Mouse (Mus musculus) lung, postnatal 0 days (tissue): ENCODE measurements at regions not wholly inside any gene's neighbourhood (a gene's known extent, or its start where the extent isn't known, plus 50 kb on each side); places are given as distances from the start of the nearest gene placed in this dataset.

ENCODE experiments used
- ATAC-seq: fragments of 200-750 bp; cut with Nextera tagmentation; 2 replicates; pipeline ENCODE4 v1.8.0; 2017; ENCODE audit warnings: moderate library complexity
- DNase-seq: peaks from one replicate; pipeline ENCODE4 v3.0.0-alpha.2; 2016; ENCODE audit warnings: low spot score
- H3K27ac ChIP-seq: fragments of 300-500 bp; sonication (generic); 2 replicates; pipeline ENCODE4 v1.5.1; 2014; ENCODE audit warnings: antibody characterized with exemption, mild to moderate bottlenecking, low read length, mixed read lengths
- H3K27me3 ChIP-seq: fragments of 300-500 bp; sonication (generic); replicated peaks from 2 replicates; pipeline ENCODE4 v1.6.1; 2014; ENCODE audit warnings: low read length, mixed read lengths; ENCODE audit not compliant: insufficient read depth
- H3K36me3 ChIP-seq: fragments of 300-500 bp; sonication (generic); 2 replicates; pipeline ENCODE4 v1.6.1; 2014; ENCODE audit warnings: low read length, mixed read lengths; ENCODE audit not compliant: insufficient read depth
- H3K4me1 ChIP-seq: fragments of 300-500 bp; sonication (generic); 2 replicates; pipeline ENCODE4 v1.6.1; 2014; ENCODE audit warnings: antibody characterized with exemption, low read depth, low read length, mixed read lengths; ENCODE audit not compliant: insufficient read depth
- H3K4me2 ChIP-seq: fragments of 300-500 bp; sonication (generic); replicated peaks from 2 replicates; pipeline ENCODE4 v1.6.1; 2014; ENCODE audit warnings: low read depth, mild to moderate bottlenecking, low read length, moderate library complexity, mixed read lengths
- H3K4me3 ChIP-seq: fragments of 300-500 bp; sonication (generic); 2 replicates; pipeline ENCODE4 v1.5.1; 2014; ENCODE audit warnings: low read depth, low read length
- H3K9ac ChIP-seq: fragments of 300-500 bp; sonication (generic); replicated peaks from 2 replicates; pipeline ENCODE4 v1.6.1; 2014; ENCODE audit warnings: low read depth, mild to moderate bottlenecking
- H3K9me3 ChIP-seq: fragments of 300-500 bp; sonication (generic); 2 replicates; pipeline ENCODE4 v1.6.1; 2016; ENCODE audit warnings: low read length, mixed read lengths
- CTCF ChIP-seq: IDR thresholded peaks from 2 replicates; pipeline ENCODE4 v1.5.1; 2016; ENCODE audit warnings: antibody characterized with exemption, mild to moderate bottlenecking
- EP300 ChIP-seq: IDR thresholded peaks from 2 replicates; pipeline ENCODE4 v1.6.1; 2016; ENCODE audit warnings: antibody characterized with exemption, mild to moderate bottlenecking, control low read depth
- WGBS: fragments of 180-500 bp; shearing (Covaris S2); extraction: QIAGEN DNeasy Blood & Tissue Kit; methylation state at CpG from one replicate; pipeline ENCODE4 v1.1.7; 2014; 5-methylcytosine and 5-hydroxymethylcytosine counted together

DNA sequence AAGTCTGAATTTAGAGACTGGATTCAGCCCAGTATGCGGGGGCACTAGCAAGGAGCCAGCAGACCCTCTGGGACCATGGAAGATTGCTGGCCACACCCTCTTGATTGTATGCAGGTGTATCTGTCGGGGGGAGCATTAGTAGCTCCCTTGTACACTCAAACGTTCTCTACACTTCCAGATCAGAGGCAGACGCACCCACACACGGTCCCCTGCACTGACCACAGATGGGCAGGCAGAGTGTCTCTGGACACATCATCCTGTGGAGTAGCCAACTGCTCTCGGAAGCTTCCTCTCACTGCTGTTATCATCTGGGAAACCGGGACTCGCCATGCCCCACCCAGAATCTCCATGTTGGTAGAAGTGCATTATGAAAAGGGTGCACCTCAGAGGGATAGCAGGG lies 176.7 kb downstream of the Mycn start:
- Histone ChIP-seq H3K4me2 (no peak overlapping the region), H3K27me3 (no peaks in the 10 kb centered on the region), H3K9ac (no peak overlapping the region), H3K36me3 (no peaks in the 10 kb centered on the region), H3K9me3 (no peaks in the 10 kb centered on the region), H3K4me1 (no peaks in the 10 kb centered on the region), H3K4me3 (no peak overlapping the region), H3K27ac (no peak overlapping the region)
- DNase-seq: no peak
- TF ChIP-seq CTCF (no peak), EP300 (no peak)
- 76% methylated on average over 8 of the region's 8 CpGs for WGBS
- ATAC-seq: no peak

- H3K36me3 ChIP-seq: no peaks in the 10 kb centered on the region
- ATAC-seq: no peak
- no peaks in the 10 kb centered on the region for H3K9me3 ChIP-seq
- no peak for DNase-seq
- no peak overlapping the region for H3K27ac ChIP-seq
- no peak overlapping the region for H3K9ac ChIP-seq
- TF ChIP-seq EP300: no peak
- no peak for TF ChIP-seq CTCF
- H3K4me1 ChIP-seq: no peaks in the 10 kb centered on the region
- H3K4me2 ChIP-seq: no peak overlapping the region
- H3K27me3 ChIP-seq: no peaks in the 10 kb centered on the region
- H3K4me3 ChIP-seq: no peak overlapping the region
- 82% methylated on average over 4 of the region's 4 CpGs for WGBS
Measured at GRCm38 (mm10) chr12:12764586-12764985, 177.1 kb downstream of the Mycn start.

- H3K27me3 ChIP-seq: no peaks in the 10 kb centered on the region
- no peak overlapping the region for H3K4me2 ChIP-seq
- H3K4me1 ChIP-seq: no peaks in the 10 kb centered on the region
- no peak overlapping the region for H3K4me3 ChIP-seq
- WGBS: 87% methylated on average over 2 of the region's 2 CpGs
- ATAC-seq (no peak), DNase-seq (no peak)
- no peak for TF ChIP-seq EP300
- no peak overlapping the region for H3K9ac ChIP-seq
- H3K27ac ChIP-seq: no peak overlapping the region
- H3K9me3 ChIP-seq: no peaks in the 10 kb centered on the region
- H3K36me3 ChIP-seq: no peaks in the 10 kb centered on the region
Measured at GRCm38 (mm10) chr12:12756301-12756948, 185.3 kb downstream of the Mycn start.

DNA sequence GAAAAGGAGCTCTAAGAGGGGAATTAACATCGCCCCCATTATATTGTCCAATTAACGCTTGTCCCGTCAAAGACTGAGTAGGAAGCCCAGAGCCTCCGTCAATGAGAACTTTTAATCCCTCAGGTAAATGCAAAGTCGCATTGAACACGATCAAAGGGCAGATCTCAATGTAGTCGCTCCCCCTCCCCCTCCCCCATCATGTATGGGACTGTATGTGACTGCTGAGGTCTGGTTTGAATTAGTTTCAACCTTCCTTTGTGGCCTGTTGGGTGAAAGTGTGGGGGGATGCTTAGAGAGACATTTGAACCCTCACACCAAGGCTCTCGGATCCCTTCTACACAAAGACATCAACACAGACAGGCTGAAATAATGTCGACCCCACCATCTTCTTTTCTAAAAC lies 187.9 kb downstream of the Mycn start:
- no peaks in the 10 kb centered on the region for H3K36me3 ChIP-seq
- no peak overlapping the region for H3K4me3 ChIP-seq
- TF ChIP-seq EP300 (no peak), CTCF (no peak)
- no peaks in the 10 kb centered on the region for H3K4me1 ChIP-seq
- no peaks in the 10 kb centered on the region for H3K27me3 ChIP-seq
- no peak overlapping the region for H3K27ac ChIP-seq
- ATAC-seq: no peak
- WGBS: 75% methylated on average over 9 of the region's 9 CpGs
- H3K9ac ChIP-seq: no peak overlapping the region
- no peak overlapping the region for H3K4me2 ChIP-seq
- H3K9me3 ChIP-seq: no peaks in the 10 kb centered on the region
- DNase-seq: no peak

DNA sequence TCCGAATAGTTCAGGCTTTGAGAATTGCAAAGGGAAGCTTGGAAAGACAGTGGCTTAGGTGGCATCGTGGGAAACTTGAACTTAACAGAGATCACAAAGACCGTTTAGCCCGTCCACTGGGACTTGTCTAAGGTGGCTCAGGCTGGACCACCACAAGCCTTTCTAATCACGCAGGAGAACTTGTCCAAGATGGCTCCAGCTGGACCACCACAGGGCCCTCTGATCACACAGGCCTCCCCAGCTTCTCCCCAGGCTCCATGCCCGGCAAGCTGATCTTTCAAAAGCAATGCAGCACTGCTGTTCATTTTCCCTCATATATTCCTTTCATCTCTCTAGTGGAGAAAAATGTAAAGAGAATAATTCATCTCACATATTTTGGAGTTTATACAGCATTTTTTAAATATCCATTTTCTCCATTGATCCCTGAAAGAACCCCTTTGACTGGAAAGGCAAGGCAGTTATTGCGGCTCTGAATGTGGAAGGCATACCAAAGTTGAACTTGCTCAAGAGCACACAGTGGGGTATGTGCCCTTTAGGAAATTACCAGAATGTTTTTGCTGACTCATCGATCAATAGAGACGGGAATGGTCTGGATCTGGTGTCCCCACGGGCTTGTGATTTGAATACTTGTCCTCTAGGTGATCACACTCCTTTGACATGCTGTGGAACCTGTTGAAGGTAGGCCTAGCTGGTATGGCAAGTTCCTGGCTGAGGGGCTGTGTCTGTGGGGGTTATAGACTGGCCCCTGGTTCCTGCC lies 189.9 kb downstream of the Mycn start:
- H3K9ac ChIP-seq: no peak overlapping the region
- no peak for ATAC-seq
- H3K4me1 ChIP-seq: no peaks in the 10 kb centered on the region
- no peak overlapping the region for H3K4me2 ChIP-seq
- H3K36me3 ChIP-seq: no peaks in the 10 kb centered on the region
- no peaks in the 10 kb centered on the region for H3K27me3 ChIP-seq
- H3K9me3 ChIP-seq: no peaks in the 10 kb centered on the region
- DNase-seq: no peak
- H3K27ac ChIP-seq: no peak overlapping the region
- TF ChIP-seq EP300 (no peak), CTCF (no peak)
- no peak overlapping the region for H3K4me3 ChIP-seq
- 85% methylated on average over 10 of the region's 10 CpGs for WGBS

- Histone ChIP-seq H3K9ac (no peak overlapping the region), H3K4me3 (no peak overlapping the region), H3K4me1 (no peaks in the 10 kb centered on the region), H3K36me3 (no peaks in the 10 kb centered on the region), H3K4me2 (no peak overlapping the region), H3K27ac (no peak overlapping the region), H3K9me3 (no peaks in the 10 kb centered on the region), H3K27me3 (no peaks in the 10 kb centered on the region)
- TF ChIP-seq CTCF (no peak), EP300 (no peak)
- WGBS: 80% methylated on average over 3 of the region's 3 CpGs
- ATAC-seq (no peak), DNase-seq (no peak)
Measured at GRCm38 (mm10) chr12:12749690-12750089, 192.0 kb downstream of the Mycn start.
